Mouse (Mus musculus): Measurements from ENCODE around the gene C1qtnf3.

Gene C1qtnf3

DNA sequence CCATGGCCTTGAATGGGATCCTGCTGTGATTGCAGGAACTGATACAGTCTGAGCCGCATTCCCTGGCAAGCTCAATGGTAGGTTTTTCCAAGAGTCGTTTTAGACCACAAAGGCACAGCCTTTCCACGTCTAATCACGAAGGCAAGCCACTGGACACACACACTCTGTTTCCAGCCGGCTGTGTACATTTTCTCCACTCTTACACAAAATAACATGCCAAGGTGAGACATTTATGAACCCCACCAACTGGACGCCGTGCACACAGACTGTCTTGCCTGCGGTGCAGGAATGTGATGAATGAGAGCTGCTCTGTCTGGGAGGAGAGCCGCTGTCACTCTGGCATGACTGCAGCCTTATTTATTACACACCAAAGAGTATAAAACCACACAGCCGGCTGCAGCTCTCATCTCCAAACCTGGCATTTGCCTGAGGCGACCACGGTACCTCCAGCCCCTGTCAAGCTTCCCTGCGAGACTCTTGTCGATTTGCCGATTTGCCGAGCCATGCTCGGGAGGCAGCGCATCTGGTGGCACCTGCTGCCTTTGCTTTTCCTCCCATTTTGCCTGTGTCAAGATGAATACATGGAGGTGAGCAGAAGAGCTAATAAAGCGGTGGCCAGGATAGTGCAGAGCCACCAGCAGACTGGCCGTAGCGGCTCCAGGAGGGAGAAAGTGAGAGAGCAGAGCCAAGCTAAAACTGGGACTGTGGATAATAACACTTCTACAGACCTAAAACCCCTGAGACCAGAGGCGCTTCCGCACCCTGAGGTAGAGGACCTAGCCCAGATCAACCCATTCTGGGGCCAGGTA lies at the start of gene C1qtnf3:
Gene C1qtnf3 (plus strand): TSS at position 382 of the 809 bp plus-strand sequence.
- DNase-seq (ENCODE audit: low spot score), result no peak

DNA sequence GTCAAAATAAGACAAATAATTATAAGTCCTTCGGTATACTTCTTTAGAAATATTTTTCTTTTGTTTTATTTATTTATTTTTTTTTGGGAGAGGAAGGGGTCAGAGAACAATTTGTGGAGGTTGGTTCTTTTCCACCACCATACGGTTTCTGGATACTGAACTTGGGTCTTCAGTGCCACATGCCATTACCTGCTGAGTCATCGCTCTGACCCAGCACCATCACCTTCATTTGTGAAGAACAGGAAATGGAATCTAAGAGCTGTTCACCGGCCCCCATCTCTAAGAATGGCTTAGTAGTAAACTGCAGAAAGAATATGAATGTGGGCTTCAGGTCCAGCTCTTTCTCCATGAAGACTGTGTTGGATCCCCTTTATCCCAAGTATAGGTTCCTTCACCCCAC lies 49.8 kb upstream of the C1qtnf3 start:
- no peak for DNase-seq (ENCODE audit: low spot score)

DNA sequence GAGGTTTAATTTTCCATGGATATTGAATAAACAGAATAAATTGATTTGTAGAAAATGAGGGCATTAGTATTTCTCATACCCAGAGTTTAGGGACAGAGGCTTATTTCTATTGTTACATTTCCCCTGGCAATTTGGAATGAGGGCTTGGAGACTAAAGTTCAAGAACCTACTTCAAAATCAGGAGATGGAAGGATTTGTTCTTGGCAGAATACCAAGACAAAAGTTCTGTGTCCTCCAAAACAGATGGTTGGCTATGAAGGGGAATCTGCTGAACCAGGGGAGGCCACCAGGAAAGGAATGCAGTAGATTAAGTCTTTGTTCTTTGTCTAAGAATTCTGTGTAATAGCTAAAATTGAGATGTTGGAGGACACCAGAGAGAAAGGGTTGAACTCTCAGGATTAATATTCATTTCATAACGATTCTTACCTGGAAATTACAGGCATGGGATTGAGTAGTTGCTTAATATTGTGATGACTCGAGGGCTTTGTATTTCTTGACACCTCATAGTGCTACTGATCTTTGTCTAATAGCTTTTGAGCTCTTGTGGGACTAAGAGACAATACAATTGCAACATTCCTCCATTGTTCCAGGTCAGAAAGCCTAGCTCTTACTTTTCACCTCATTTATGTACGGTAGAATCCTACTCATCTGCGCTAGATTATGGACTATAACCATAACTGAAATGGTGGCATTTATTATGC lies 35.4 kb upstream of the C1qtnf3 start:
- no peak for DNase-seq (ENCODE audit: low spot score)

DNA sequence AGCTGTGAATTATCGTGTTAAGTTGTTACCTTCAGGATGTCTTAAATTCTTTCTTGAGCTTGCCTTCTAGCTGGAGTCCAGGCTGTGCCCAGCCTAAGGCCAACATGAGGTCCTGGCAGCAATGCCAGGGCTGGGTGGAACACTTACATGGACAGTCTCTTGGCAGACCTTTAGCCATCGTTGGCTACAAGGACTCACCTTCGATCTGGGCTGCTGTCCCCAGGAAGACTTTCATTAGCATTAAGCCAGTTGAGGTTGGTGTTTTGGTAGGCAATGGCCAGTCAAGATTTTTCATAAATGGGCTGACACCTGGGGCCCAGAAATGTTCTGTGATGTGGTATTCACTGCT lies 34.8 kb upstream of the C1qtnf3 start:
- no peak for DNase-seq (ENCODE audit: low spot score)

DNA sequence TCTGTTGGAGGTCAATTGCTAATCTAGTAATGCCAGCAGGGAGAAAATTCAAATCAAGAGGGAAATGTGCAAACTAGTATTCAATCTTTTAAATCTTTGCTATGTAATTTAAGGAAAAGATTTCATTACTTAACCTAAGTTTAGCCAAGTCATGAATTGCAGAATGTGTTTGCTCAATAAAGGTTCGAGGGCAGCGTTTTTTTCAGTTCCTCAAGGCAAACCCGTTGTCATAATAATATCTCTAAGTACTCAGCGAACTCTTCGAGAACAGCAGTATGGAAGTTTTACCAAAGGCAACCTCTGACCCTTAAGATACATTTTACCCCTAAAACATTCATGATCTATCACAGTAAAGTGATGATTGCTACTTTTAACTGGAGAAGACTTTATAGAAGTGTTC lies 31.9 kb upstream of the C1qtnf3 start:
- DNase-seq (ENCODE audit: low spot score), result no peak

DNA sequence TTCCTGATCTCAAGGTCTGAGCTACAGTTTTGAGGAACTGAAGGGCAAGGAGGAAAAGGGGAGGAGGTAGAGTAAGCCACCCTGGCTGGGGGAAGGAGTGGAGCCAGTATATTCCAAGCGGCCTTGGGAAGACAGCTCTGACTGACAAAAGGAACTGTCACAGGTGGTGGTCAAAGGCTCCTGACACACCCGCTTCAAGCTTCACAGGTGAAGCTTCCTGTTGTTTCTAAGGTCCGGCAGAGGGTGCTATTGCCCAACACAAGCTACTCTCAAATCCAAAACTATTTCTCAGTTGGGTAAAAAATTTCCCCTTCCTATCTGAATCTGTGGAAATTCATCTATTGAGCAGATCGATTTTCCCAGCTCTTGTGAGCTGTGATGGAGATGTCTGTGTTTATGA lies 31.1 kb upstream of the C1qtnf3 start:
- no peak for DNase-seq (ENCODE audit: low spot score)

DNA sequence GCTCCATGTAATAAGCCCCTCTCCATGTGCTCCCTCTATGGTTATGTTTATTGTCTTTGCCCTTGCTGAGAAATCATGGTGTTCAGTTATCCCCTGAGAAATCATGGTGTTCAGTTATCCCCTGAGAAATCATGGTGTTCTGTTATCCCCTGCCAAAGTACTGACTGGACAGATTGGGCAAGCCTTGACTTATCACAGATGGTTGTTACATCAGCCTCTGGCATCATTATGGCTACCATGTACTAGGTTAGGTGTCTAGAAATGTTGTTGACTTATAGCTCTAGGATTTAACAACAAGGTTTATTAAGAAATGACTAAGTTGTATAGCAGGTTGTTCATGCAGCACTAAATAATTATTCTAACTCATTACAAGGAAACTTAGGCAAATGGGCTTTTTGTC lies 30.1 kb upstream of the C1qtnf3 start:
- no peak for DNase-seq (ENCODE audit: low spot score)

DNA sequence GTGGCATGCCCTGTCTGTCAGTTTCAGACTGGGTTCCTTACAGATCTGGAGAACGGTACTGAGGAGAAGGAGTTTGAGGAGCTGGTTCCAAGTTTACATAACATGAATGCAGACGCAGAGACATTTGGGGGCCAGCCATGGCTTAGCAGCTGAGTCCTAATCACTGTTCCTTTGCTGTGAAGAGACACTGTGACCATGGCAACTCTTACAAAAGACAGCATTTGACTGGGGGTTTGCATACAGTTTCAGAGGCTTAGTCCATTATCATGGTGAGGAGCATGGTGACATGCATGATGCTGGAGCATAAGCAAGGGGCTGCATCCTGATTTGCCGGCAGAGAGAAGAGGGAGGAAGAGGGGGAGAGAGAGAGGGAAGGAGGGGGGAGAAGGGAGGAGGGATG lies 29.6 kb upstream of the C1qtnf3 start:
- DNase-seq (ENCODE audit: low spot score), result no peak

DNA sequence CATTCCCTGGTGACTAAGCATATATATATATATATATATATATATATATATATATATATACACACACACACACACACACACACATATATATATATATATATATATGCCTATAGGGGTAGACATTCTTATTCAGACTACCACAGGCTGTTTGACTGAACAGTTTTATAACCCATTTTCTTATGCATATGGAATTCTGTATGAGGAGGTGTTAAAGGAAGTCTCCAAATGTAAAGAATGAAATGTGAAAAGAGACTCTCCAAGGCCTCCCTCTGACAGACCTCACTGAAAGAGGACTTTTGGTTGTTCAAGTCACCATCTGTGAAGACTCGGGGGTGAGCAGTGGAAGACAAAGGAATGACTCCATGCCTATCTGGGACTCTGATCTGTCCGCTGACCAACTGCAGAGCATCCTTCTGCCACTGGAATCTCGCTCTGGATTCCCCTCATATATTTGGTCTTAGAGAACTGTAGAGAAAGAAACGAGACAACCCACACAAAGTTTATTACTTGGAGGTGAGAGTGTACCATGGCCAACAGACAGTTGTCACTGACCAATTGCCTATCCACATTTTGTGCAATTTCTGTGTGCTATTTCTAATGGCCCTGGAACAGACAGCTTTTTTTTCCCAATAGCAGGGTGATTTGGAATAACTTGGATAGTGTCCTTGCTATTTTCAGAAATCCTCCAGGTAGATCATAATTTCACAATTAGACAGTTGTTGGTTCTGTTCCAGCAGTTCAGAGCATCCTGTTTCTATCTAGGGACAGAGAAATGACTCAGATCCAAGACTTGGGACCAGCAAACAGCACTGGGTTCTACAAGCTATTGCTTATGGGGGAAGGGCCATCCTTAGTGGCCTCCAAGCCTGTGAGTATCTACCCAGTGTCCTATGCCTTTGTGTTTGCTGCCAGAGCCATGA lies 28.8 kb upstream of the C1qtnf3 start:
- no peak for DNase-seq (ENCODE audit: low spot score)

DNA sequence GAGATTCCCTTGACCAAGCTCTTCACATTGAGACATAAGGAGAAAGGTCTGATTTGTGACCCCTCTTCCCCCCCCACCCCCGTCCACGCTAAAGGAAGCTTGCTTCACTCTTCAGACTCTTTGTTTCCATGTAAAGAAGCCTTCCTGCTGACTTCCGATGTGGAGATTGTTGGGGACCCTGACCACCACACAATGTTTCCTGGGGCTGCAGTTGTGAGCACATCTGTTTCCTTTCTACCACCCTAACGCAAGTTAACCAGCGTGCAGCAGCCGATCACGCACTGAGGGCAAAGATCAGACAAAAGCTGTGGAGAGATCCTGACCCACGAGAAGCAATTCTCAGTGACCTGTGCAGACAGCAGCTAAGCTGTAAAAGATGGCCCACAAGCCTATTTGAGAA lies 24.8 kb upstream of the C1qtnf3 start:
- DNase-seq (ENCODE audit: low spot score), result no peak

DNA sequence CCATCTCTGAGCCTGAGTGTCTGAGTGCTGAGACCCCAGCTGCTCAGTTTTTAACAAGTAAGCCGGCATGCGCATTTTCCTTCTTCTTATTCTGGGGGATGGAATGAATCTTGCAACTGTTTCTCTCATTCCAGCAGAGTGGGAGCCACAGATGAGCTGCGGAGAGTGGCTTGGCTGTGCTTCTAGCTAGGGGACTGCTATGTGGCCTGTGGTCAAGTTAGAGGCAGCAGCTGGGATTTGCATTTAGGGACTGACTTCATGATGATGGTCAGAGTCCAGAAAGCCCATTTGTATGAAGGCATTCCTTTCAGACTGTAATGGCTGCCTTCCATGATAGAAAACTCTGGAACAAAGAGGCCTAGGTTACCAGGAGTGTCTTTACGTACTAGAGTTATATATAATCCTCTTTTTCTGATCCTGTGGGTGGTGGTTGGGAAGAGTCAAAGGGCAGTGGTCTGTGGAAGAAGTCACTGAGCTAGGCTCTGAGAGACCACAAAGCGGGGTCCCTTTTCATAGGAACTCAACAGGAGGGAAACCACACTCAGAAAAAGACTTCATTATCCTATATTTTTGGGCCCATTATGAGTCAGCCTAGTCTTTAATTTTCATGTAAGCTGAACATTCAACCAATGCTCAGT lies 23.4 kb upstream of the C1qtnf3 start:
- DNase-seq (ENCODE audit: low spot score), result no peak

DNA sequence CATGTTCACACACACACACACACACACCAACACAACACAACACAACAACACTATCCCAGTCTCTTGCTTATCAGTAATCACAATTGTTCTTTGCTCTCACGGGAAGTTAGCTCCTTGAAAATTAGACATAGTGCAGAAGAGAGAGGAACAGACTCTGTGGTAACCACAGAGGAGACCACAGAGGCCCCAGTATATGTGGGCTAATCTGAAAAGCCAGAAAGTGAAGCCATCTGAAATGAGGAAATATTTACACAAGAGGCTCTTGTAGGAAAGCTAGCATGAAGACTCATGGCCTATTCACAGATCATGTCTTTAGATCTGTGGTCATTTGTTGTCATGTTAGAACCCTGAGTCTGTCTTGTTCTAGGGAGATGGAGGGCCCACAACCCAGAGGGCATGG lies 18.2 kb upstream of the C1qtnf3 start:
- no peak for DNase-seq (ENCODE audit: low spot score)

DNA sequence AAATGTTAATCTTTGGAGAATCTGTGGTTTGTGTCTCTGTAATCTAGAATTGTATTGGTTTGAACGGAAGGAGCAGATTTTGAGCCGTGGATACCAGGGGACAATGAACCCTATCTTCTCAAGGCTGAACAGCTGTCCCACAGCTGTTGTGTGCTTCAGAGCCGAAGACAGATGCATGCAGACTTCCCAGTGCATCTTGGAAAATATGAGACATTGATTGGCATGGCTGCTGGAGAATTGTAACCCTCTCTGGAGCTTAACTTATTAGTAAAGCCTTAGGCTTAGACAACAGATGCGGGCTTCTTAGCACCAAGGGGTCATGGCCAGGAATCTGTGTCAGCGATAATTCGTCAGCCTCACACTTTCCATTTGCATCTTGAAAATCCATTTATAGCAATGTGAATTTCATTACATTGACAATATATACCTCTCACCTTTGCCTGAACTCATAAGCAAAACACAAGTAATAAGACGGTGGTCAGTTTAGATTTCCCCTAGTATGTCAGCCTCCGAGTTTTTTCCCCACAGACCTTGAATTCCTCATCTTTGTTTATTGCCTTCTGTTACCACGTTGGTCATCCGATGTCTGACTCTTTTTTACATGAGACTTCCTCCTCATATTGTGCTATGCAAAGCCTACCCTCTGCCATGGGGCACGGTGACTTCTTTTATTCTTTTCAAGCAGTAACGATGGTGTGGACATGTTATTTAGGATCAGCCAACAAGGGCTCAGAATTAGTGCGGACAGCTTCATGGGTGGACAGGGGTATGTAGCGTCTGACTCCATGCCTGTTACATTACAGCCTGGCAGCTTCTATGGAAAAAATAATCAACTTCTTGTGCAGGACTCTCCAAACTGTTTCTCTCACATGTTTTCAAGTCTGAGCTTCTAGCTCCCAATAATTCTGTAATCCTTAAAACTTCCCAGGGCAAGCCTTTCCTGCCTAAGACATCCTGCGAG lies 11.7 kb upstream of the C1qtnf3 start:
- DNase-seq (ENCODE audit: low spot score), result no peak

DNA sequence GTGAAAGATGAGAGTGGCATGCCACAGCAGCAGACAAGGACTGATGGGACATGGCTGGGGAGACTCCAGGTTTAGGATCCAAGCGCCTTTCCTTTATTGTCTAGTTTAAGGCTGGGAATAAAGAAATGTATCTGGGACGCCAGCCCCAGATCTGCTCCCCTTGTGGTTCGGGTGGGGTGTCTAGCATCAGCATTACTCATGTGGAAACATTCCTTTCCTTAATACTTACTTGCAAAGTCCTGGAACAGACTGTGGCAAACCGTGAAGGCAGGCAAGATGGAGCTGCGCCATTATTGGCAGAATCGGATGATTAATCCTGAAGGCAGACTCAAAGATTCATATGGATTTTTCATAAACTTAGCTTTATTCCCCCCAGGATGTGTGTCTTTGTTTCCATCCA lies 10.2 kb upstream of the C1qtnf3 start:
- no peak for DNase-seq (ENCODE audit: low spot score)

DNA sequence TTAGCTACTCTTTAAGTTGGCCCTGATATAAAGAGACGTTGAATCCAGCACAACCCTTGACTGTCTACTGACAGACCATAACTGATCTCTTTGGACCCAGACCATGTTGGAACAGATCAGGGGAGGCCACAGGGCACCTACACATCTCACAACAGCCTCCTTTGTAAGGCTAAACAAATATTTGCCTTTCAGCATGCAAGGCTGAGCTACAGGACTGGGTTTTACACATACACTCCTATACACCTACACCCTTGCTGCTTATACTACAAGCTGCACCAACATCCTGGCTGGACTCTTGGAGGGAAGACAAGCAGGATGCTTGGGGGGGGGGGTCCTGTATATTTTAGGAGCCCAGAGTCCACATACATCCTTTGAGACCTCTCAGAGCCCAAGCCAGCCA lies 4.3 kb upstream of the C1qtnf3 start:
- no peak for DNase-seq (ENCODE audit: low spot score)

DNA sequence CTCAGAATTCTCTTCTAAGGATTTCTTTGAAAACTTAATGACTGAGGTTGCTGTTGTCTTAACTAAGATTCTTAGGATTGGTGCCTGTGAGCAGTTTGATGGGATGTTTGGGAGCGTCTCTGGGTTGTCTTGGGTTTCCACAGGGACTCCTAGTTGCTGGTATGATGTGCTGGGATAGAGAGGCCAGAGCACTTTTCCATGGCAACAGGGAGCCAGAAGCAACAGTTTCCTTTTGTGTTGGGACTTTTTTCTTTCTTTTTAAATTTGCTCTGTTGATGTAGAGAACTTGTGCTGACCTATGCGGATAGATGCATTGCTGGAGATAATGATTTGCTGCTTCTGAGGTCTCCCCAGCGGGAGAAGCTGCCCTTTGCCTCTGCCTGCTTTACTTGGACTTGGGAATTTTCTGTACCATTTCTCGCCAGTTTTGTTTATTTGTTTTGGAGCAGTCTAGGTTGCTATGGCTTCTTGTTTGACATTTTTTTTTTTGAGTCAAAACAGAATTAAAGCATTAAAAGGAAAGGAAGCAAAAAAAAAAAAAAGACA lies 701 bp downstream of the C1qtnf3 start:
- DNase-seq (ENCODE audit: low spot score), result no peak

DNA sequence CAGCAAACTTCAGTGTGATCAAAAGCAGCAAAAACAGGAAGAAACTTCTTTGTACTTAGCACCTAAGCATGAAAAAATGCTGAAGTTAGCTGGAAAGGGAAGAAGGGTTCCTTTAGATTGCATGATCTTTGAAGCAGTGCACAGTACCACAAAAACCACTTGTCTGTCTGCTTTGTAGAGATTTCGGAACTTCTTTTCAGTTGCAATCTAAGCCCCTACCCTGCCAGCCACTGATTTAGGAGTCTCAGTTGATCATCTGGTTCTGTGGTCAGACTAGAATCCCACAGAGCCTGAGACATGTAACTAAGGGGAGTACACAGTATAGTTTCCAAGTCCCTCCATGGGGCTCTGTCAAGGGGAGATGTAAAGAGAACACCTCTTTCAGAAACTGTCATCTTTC lies 1.3 kb downstream of the C1qtnf3 start:
- no peak for DNase-seq (ENCODE audit: low spot score)

DNA sequence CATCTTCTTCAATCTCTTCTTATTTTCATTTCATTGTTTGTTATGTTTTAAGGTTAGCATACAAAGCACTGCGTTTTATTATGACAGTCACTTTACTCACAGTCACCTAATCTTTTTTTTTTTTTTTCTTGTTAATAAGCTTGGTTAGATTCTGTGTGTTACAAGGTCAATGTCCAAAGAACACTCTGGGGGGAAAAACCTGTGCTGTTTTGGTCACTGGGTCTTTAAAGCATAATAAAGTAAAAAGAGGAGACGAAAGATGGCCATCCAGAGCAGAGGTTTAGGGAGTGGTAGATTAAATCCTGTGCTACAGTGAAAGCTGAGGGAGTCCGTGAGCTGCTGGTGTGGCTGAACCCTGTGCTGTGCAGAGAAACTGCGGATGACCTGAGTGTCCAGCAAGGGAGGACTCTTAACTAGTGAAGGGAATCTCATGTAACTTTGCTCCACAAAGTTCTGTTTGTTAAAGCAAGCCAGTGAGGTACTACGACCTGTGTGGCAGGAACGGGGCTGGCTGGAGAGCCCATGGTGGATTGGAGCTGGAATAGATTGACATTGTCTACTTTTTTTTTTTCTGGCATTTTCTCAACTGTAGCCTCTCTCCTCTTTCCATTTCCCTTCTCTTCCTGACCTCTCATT lies 2.4 kb downstream of the C1qtnf3 start:
- DNase-seq (ENCODE audit: low spot score), result no peak

DNA sequence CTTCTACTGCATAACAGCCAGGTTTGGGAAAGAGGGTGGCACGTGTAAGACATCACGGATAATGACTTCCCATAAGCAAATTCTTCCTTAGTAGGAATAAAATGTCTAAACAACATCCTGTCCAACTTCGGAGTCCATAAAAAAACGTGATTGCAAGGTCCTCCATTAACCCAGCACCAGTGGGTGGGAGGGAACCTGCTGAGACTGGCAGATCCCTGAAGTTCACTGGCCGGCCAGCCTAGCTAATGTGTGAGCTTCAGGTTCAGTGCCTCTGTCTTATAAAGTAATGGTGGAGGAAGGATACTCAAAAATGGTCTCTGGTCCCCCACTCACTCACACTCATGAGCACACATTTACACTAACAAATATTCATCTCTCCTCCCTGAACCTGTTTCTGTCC lies 3.0 kb downstream of the C1qtnf3 start:
- no peak for DNase-seq (ENCODE audit: low spot score)

DNA sequence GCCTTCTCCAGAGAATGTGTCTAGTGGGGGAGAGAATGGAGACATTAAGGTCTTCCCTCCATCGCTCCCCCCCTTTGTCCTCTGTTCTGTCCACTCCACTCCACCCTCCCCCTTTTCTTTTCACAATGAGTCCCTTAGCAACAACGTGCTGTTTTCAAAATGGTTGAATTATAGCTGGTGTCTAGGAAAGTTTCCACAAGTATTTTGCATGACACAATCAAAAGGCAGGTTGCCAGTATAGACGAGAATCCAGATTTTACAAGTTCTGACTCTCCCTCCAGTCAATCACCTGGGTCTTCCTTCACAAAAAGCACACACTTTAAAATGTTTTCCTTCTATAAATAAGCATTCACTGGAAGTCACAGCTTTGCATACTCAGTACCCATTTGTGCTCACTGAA lies 4.6 kb downstream of the C1qtnf3 start:
- DNase-seq (ENCODE audit: low spot score), result no peak
